In genomic region chr12:118301072-118301865, GRCm38 (mm10) we compare ENCODE assay signal across 8 mouse cellular contexts. TPM values are rescaled to one million over a fixed set of nuclear protein-coding genes. Genes with fewer than 3 reads are reported as not detected.
A peak's percentile ranks its signal among the peaks of the same experiment; 100 is the strongest.
DNase-seq lines count a peak whose midpoint lies in the region; ATAC-seq lines count a peak whose summit lies in the region.

Gene Sp4, minus strand, starts transcription at chr12:118301440.

- DNase-seq in adipocyte (ENCODE audit: low spot score): peak; percentile 97
- DNase-seq in embryo, embryonic 10 days (ENCODE audit: low spot score): peak; percentile 94
- DNase-seq in gastrocnemius, postnatal 10 days: peak; percentile 92
- DNase-seq in induced T-regulatory cell, adult 2 months (ENCODE audit: low read depth): peak; percentile 96
- peak; percentile 83 to 91 for DNase-seq in left cerebral cortex, adult 9 months (ENCODE audit: low spot score in 2 of 2)
- DNase-seq in right cerebral cortex, postnatal 14 days: peak; percentile 93
- DNase-seq in urinary bladder, postnatal 36 days (ENCODE audit: low spot score in 2 of 2): peak; percentile 78 to 93

- ATAC-seq in megakaryocyte progenitor cell, adult 5-6 weeks (replicated peaks; ENCODE audit: poor library complexity): peak; percentile 49

RNA-seq across cellular contexts. Expression of gene Sp4, which starts in this region (rescaled TPM):
- 10 to 100 TPM; 10.5 to 12.8 TPM for total RNA-seq in gastrocnemius, postnatal 10 days (2021)
- 11.1 and 13.5 TPM in 2 replicates for total RNA-seq in megakaryocyte progenitor cell, adult 5-6 weeks (2015)
- total RNA-seq in megakaryocyte progenitor cell, adult 5-6 weeks (2017): 10.1 and 13.3 TPM in 2 replicates

Comparison
In these comparisons a context has a peak if more than half of its experiments do, and no peak if none do; other contexts are left out.
1. Peak in every context shown above with its lines: DNase-seq and ATAC-seq.